Mouse (Mus musculus): Measurements from ENCODE around the gene Hist1h2bf. TPM values are rescaled to one million over a fixed set of nuclear protein-coding genes. Genes with fewer than 3 reads are reported as not detected.
"Not testable (repeated sequence)": the region's sequence is repeated elsewhere in the genome, so short reads cannot be mapped to it uniquely, and the experiment has no call there.

Gene Hist1h2bf
- total RNA-seq, 2 experiments from 2014 or later: 47.0 to 49.6 TPM

- intact Hi-C loops (cut with DNase I; ENCODE audit: low total_unique reads); DNase-seq: not testable (repeated sequence)
These were observed 662 bp upstream of the Hist1h2bf start for GRCm38 (mm10) chr13:23574546-23575170.

- DNase-seq; intact Hi-C loops (cut with DNase I; ENCODE audit: low total_unique reads): not testable (repeated sequence)
These were observed 730 bp downstream of the Hist1h2bf start for GRCm38 (mm10) chr13:23573034-23573897.

DNA sequence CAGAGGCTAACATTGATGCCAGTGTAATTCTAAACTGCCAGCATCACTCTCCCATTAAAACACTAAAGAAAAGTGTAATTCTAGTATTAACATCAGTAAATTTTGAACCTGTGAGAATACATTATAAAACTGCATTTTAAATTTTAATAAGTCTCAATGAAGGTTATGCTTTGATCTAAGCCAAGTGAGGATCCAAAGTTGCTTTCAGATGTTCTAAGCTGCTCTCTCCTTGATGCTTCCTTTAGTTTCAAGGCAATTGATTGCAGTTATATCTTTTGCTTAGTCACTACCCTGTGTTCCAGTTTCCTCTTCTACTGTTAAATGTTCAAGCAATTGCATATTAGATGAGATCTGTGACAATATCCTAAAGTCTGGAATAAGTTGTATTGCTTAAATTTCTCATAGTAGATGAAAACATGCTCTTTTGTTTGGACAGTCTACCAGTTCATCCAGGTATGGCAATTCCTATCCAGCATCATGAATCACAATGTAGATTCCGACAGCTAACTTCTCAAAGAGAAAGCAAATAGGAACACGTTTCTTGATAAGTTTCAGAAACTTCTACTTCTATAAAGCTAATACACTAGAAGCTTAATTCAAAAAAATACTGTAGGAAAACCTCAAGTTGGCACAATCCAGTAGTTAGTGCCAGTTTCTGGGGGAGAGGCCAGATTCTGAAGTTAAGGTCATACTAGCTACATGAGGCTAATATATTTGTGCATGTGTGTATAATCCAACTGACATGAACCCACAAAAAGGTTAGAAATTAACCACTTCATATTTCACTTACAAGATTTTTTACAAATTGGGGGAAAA lies 1.6 kb downstream of the Hist1h2bf start:
- DNase-seq: no peak
- intact Hi-C loops (cut with DNase I; ENCODE audit: low total_unique reads): no loop called here

DNA sequence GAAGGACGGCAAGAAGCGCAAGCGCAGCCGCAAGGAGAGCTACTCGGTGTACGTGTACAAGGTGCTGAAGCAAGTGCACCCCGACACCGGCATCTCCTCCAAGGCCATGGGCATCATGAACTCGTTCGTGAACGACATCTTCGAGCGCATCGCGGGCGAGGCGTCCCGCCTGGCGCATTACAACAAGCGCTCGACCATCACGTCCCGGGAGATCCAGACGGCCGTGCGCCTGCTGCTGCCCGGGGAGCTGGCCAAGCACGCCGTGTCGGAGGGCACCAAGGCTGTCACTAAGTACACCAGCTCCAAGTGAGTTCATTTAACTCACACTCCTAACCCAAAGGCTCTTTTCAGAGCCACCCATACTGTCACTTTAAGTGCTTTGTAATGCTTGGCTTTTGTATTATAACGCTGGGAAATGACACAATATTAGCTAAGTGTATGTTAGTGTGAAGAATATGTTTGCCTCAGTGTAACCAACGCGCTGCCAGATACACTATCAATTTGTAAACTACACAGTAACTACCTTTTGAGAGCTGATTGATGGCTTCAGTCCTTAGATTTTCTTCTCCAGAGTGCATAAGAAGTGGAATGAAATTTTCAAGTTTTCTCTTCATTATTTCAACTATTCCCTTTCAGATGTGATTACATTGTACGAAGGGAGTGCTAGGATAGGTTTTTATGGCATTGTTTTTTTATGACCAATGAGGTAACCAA lies 2.3 kb downstream of the Hist1h2bf start:
- intact Hi-C loops (cut with DNase I; ENCODE audit: low total_unique reads); DNase-seq: not testable (repeated sequence)

DNA sequence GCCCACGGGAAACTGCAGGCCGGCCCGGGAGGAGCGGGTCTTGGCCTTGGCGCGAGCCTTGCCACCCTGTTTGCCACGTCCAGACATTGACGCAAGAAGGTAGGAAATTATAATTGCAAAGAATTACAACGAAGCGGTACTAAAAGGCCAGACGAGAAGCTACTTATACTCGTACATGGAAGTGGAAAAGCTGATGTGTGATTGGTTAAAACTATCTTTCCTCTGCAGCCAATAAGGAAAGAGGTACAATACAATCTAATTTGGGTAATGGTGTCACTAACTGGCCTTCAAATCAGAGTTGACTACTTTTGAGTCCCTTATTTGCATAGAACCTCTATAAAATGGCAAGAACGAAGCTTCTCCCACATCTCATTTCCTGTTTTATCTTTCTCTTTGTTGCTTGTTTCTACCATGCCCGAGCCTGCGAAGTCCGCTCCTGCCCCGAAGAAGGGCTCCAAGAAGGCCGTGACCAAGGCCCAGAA lies 2.9 kb downstream of the Hist1h2bf start, which contains the start of the genes Hist1h2ae and Hist1h2bg:
Hist1h2ae (minus strand) TSS at position 199 of the 482 bp plus-strand sequence.
Hist1h2bg (plus strand) TSS at position 375 of the 482 bp plus-strand sequence.
- intact Hi-C loops (cut with DNase I; ENCODE audit: low total_unique reads): no loop called here
- peak; percentile 15 for DNase-seq

DNA sequence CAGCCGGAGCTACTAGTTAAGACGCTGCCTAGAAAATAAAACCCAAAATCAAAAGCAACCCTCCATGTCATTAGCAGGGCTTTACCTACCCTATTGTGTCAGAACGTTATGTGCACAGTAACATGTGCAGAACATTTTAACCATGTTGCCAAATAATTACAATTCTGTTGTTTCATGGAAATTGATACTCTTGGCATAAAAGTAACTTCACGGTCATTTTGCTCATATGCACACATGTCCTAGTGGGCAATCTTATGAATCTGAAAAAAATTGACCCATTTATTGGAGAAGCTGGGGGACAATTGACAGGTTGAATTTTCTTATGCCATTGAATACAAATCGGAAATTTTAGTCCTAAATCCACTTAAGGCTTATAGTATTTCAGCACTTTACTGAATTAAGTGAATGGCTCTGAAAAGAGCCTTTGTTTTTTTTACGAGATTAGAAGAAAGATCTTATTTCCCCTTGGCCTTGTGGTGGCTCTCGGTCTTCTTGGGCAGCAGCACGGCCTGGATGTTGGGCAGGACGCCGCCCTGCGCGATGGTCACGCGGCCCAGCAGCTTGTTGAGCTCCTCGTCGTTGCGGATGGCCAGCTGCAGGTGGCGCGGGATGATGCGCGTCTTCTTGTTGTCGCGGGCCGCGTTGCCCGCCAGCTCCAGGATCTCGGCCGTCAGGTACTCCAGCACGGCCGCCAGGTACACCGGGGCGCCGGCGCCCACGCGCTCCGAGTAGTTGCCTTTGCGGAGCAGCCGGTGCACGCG lies 3.6 kb downstream of the Hist1h2bf start:
- DNase-seq; intact Hi-C loops (cut with DNase I; ENCODE audit: low total_unique reads): not testable (repeated sequence)

- intact Hi-C loops (cut with DNase I; ENCODE audit: low total_unique reads): no loop called here
- no peak for DNase-seq
These were observed 9.5 kb downstream of the Hist1h2bf start for GRCm38 (mm10) chr13:23564482-23564881.

- intact Hi-C loops (cut with DNase I; ENCODE audit: low total_unique reads): no loop called here
- peak; percentile 14 for DNase-seq
These were observed 11.1 kb downstream of the Hist1h2bf start for GRCm38 (mm10) chr13:23562699-23563462.

DNA sequence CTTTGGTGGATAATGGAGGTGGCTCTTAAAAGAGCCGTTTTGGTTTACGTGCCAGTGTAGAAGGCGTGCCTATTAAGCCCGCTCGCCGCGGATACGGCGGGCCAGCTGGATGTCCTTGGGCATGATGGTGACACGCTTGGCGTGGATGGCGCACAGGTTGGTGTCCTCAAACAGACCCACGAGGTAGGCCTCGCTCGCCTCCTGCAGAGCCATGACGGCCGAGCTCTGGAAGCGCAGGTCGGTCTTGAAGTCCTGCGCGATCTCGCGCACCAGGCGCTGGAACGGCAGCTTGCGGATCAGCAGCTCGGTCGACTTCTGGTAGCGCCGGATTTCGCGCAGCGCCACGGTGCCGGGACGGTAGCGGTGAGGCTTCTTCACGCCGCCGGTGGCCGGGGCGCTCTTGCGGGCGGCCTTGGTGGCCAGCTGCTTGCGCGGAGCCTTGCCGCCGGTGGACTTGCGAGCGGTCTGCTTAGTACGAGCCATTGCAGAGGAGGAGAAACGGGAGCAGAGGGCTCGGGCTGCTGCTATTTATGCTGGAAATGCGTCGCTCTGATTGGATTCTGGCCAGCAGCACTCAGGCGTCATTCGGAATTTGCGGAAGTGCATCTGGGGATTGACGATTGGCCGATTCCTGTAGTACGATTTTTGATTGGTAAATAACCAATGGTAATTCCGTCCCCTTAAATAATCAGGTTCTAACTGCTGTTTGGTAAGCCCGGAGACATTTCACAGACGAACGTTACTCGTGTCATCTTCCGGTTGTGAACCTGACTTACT lies 11.9 kb downstream of the Hist1h2bf start, which contains the start of gene Hist1h3e:
Hist1h3e (minus strand) TSS at position 487 of the 777 bp plus-strand sequence.
- peak; percentile 90 for DNase-seq
- intact Hi-C loops (cut with DNase I; ENCODE audit: low total_unique reads): not testable (repeated sequence)

- DNase-seq; intact Hi-C loops (cut with DNase I; ENCODE audit: low total_unique reads): not testable (repeated sequence)
These were observed 12.5 kb downstream of the Hist1h2bf start for GRCm38 (mm10) chr13:23561531-23561882.

DNA sequence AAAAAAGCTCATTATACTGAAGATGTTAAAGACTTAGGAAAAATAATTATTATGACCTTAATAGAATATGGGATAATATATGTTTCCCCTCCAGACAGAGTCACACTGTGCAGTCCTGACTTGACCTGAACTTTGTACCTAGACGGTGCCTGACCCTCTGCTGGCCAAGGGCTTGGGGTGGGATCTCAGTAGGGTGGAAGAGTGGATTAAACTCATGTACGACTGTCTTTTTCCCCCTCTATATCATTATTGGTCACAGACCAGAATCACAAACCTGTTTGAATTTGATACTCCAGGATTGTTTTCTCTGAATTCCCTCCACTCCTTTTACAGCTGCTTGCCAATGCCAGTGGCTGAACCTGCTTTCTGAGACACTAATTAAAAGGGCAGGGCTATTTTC lies 13.3 kb downstream of the Hist1h2bf start:
- DNase-seq; intact Hi-C loops (cut with DNase I; ENCODE audit: low total_unique reads): not testable (repeated sequence)

GRCm38 (mm10) chr13:23556906-23557305 lies 17.1 kb downstream of the Hist1h2bf start:
- intact Hi-C loops (cut with DNase I; ENCODE audit: low total_unique reads): no loop called here
- DNase-seq: no peak

- intact Hi-C loops (cut with DNase I; ENCODE audit: low total_unique reads): no loop called here
- peak; percentile 32 for DNase-seq
These were observed 18.1 kb downstream of the Hist1h2bf start for GRCm38 (mm10) chr13:23555839-23556416.

DNA sequence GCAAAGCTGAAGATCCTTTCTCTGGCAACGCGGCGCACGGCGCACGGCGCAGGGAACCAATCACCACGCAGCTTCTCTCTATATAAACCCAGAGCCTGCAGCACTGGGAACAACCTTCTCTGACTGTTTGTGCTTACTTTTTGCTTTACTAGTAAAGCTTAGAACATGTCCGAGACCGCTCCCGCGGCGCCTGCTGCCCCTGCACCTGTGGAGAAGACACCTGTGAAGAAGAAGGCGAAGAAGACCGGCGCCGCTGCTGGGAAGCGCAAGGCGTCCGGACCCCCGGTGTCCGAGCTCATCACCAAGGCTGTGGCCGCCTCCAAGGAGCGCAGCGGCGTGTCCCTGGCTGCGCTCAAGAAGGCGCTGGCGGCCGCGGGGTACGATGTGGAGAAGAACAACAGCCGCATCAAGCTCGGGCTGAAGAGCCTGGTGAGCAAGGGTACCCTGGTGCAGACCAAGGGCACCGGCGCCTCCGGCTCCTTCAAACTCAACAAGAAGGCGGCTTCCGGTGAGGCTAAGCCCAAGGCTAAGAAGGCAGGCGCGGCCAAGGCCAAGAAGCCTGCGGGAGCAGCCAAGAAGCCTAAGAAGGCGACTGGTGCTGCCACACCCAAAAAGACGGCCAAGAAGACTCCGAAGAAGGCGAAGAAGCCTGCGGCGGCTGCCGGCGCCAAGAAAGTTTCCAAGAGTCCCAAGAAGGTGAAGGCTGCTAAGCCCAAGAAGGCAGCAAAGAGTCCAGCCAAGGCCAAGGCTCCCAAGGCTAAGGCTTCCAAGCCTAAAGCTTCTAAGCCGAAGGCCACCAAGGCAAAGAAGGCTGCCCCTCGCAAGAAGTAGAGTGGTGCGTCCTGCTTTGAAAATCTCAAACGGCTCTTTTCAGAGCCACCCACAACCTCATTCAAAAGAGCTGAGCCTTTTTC lies 18.8 kb downstream of the Hist1h2bf start:
- intact Hi-C loops (cut with DNase I; ENCODE audit: low total_unique reads): no loop called here
- peak; percentile 56 for DNase-seq

DNA sequence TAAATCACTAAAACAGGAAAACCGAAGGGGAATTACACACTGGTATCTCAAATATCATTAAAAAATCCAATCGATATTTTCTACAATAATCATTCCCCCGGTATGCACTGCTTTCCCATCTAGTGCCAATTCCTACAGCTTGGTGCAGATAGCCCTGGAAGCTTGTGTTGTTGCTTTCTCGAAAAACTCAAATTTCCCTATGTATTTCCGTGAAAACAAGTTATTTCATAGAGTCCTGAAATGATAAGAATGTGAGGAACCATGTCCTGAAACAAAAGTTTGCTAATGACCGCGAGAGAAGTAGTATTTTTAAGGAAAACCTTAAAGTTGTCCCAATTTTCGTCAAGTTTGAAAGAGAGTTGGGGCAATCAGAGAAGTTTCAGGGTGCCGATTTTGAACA lies 19.6 kb downstream of the Hist1h2bf start:
- DNase-seq: no peak
- intact Hi-C loops (cut with DNase I; ENCODE audit: low total_unique reads): no loop called here

All from gastrocnemius, postnatal 14 days (tissue).